Mouse (Mus musculus) liver, embryonic 13.5 days (tissue): ENCODE measurements around the gene Lpp. TPM values are rescaled to one million over a fixed set of nuclear protein-coding genes. Genes with fewer than 3 reads are reported as not detected.

Source experiments
- ATAC-seq: fragments of 200-750 bp; cut with Nextera tagmentation; 2 replicates; pipeline ENCODE4 v1.8.0; 2017; ENCODE audit warnings: low read depth, mild to moderate bottlenecking, moderate number of reproducible peaks, moderate library complexity
- DNase-seq: peaks from one replicate; pipeline ENCODE4 v3.0.0; 2022
- H3K27ac ChIP-seq: fragments of 300-500 bp; sonication (generic); 2 replicates; pipeline ENCODE4 v1.5.1; 2015; ENCODE audit warnings: moderate library complexity, mild to moderate bottlenecking, inconsistent platforms
- H3K27me3 ChIP-seq: fragments of 300-500 bp; sonication (generic); 2 replicates; pipeline ENCODE4 v1.6.1; 2015; ENCODE audit warnings: mild to moderate bottlenecking, inconsistent platforms
- H3K36me3 ChIP-seq: fragments of 300-500 bp; sonication (generic); 2 replicates; pipeline ENCODE4 v1.6.1; 2015; ENCODE audit warnings: mild to moderate bottlenecking, inconsistent platforms
- H3K4me1 ChIP-seq: fragments of 300-500 bp; sonication (generic); replicated peaks from 2 replicates; pipeline ENCODE4 v1.6.1; 2015; ENCODE audit warnings: inconsistent platforms
- H3K4me2 ChIP-seq: fragments of 300-500 bp; sonication (generic); 2 replicates; pipeline ENCODE4 v1.6.1; 2015; ENCODE audit warnings: inconsistent platforms, mild to moderate bottlenecking, moderate library complexity
- H3K4me3 ChIP-seq: fragments of 300-500 bp; sonication (generic); replicated peaks from 2 replicates; pipeline ENCODE4 v1.5.1; 2015; ENCODE audit warnings: mild to moderate bottlenecking, inconsistent platforms
- H3K9ac ChIP-seq: fragments of 300-500 bp; sonication (generic); 2 replicates; pipeline ENCODE4 v1.6.1; 2015; ENCODE audit warnings: mild to moderate bottlenecking, inconsistent platforms
- H3K9me3 ChIP-seq: fragments of 300-500 bp; sonication (generic); replicated peaks from 2 replicates; pipeline ENCODE4 v1.6.1; 2016; ENCODE audit warnings: inconsistent platforms
- WGBS: fragments of 180-500 bp; shearing (Covaris S2); methylation state at CpG from one replicate; pipeline ENCODE4 v1.1.7; 2015; ENCODE audit not compliant: insufficient replicate concordance; 5-methylcytosine and 5-hydroxymethylcytosine counted together
- polyA plus RNA-seq: library from polyadenylated mRNA; unstranded; fragments of >200 nt; fragmentation: Nextera tagmentation; extraction: Ambion mirVana; gene quantifications from 2 replicates; pipeline ENCODE4 v1.2.1, GENCODE M21; 2015

Lpp gene
- polyA plus RNA-seq, 1 experiment from 2014 or later = 6.1 TPM

DNA sequence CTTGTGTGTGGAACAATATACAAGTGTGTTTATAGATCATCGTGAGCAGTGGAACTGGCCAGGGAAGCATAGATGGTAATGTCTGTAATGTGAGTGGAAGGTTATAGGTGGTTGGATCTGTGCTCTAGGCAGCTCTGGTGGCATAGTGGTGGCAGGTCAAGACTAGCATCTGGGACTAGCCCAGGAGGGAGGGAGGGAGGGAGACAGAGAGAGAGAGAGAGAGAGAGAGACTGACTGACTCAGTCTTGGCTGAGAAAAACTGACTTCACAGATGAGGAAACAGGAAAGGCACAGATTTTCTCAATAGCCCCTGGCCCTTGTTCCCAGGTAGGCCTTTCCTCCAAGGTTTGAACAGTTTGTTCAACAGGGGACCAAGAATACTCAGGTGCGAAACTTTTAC lies 7.5 kb downstream of the Lpp start:
- 77% methylated on average over 2 of the region's 2 CpGs for WGBS
- ATAC-seq (no peak), DNase-seq (no peak)
- Histone ChIP-seq H3K4me2 (no peak overlapping the region), H3K9ac (no peak overlapping the region), H3K27me3 (no peaks in the 10 kb centered on the region), H3K4me1 (peaks cover 32% of the 10 kb centered on the region), H3K27ac (no peak overlapping the region), H3K9me3 (no peaks in the 10 kb centered on the region), H3K36me3 (no peaks in the 10 kb centered on the region), H3K4me3 (no peak overlapping the region)

DNA sequence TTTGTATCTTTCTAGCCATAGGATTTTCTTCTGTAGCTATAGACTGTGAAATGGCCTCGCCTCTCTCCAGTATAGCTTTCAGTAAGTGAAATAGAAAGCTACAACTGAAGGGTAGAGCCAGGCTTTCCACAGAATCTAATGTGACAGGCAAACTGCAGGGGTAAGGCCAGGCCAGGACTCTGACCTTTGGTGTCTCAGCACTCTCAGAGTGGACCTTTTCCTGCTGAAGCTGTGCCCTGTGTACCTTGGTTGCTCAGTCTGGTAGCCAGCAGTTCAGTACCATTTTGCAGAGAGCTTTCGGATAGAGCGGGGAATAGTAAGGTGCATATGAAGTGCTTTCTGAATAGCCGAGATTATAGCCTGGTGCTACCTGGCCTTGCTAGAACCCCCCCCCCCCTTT lies 9.5 kb downstream of the Lpp start:
- DNase-seq (no peak), ATAC-seq (peak; percentile 67)
- WGBS = 70% methylated on average over 4 of the region's 4 CpGs
- Histone ChIP-seq H3K36me3 (no peaks in the 10 kb centered on the region; the same call in 1 of the 2 replicates), H3K27ac (peak overlapping the region; percentile 55), H3K27me3 (no peaks in the 10 kb centered on the region), H3K4me3 (no peak overlapping the region), H3K4me2 (peak overlapping the region; percentile 14; the same call in 1 of the 2 replicates), H3K4me1 (peaks cover 17% of the 10 kb centered on the region), H3K9me3 (no peaks in the 10 kb centered on the region), H3K9ac (no peak overlapping the region)

GRCm38 (mm10) chr16:24403733-24404380 lies 10.6 kb downstream of the Lpp start:
- DNase-seq = no peak
- H3K27me3 ChIP-seq = no peaks in the 10 kb centered on the region
- peaks cover 8% of the 10 kb centered on the region; the same call in 1 of the 2 replicates for H3K4me1 ChIP-seq
- no peak for ATAC-seq
- H3K4me2 ChIP-seq = no peak overlapping the region
- no peaks in the 10 kb centered on the region for H3K9me3 ChIP-seq
- no peaks in the 10 kb centered on the region; the same call in 1 of the 2 replicates for H3K36me3 ChIP-seq
- no peak overlapping the region for H3K4me3 ChIP-seq
- 80% methylated on average over 8 of the region's 8 CpGs for WGBS
- no peak overlapping the region for H3K27ac ChIP-seq
- H3K9ac ChIP-seq = no peak overlapping the region

DNA sequence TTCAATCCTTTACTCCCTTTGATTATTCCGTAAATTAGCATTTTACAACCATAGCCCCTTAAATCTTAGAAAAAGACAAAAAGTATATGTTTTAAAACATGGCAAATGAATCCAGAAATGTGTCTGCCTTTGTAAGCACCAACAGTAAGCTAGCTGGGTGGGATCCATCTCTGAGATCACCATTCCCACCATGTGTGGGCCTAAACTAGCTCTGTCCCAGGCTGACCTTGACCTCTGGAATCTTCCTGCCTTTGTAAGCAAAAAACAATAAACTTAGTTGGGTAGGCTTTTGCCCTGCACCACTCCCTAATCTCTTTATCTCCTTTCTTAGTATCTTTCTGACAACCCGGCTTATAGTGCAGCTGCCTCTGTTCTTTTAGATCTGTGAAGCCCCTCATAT lies 13.2 kb downstream of the Lpp start:
- no peak for ATAC-seq
- H3K4me3 ChIP-seq = no peak overlapping the region
- WGBS = 70% methylated on average over 2 of the region's 2 CpGs

GRCm38 (mm10) chr16:24411281-24411680 lies 18.0 kb downstream of the Lpp start:
- 67% methylated on average over 6 of the region's 6 CpGs for WGBS
- Histone ChIP-seq H3K4me3 (no peak overlapping the region), H3K4me1 (peaks cover 5% of the 10 kb centered on the region), H3K27me3 (no peaks in the 10 kb centered on the region), H3K36me3 (no peaks in the 10 kb centered on the region; the same call in 1 of the 2 replicates), H3K4me2 (no peak overlapping the region), H3K27ac (no peak overlapping the region), H3K9me3 (no peaks in the 10 kb centered on the region), H3K9ac (no peak overlapping the region)
- no peak for ATAC-seq
- no peak for DNase-seq

More for the DNA sequence above, 13.2 kb downstream of the Lpp start:
- no peak for DNase-seq
- H3K9me3 ChIP-seq = no peaks in the 10 kb centered on the region
- no peak overlapping the region for H3K9ac ChIP-seq
- no peak overlapping the region for H3K4me2 ChIP-seq
- no peaks in the 10 kb centered on the region; the same call in 1 of the 2 replicates for H3K36me3 ChIP-seq
- H3K27ac ChIP-seq = no peak overlapping the region
- peaks cover 5% of the 10 kb centered on the region; the same call in 1 of the 2 replicates for H3K4me1 ChIP-seq
- no peaks in the 10 kb centered on the region for H3K27me3 ChIP-seq

- no peak for DNase-seq
Measured at GRCm38 (mm10) chr16:24412193-24412592, 18.9 kb downstream of the Lpp start.

DNA sequence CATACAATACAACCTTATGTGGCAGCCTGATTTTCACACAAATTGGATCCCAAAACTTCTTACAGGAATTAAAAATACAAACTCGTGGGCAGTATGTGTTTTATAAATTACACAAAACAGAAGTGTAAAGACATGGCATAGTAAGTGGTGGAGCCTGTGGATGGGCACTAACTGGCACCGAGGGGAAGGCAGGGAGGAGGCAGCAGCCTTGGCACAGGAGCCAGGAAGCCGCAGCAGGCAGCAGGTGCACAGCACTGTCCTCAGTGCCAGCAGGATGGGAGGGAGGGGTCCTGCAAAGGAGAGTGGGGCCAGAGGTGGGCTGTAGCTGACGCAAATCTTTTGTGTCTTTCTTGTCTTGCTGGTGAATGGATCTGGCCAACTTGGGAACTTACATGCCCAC lies 19.8 kb downstream of the Lpp start:
- H3K27me3 ChIP-seq = no peaks in the 10 kb centered on the region
- H3K9ac ChIP-seq = no peak overlapping the region
- 58% methylated on average over 4 of the region's 4 CpGs for WGBS
- H3K4me1 ChIP-seq = peaks cover 5% of the 10 kb centered on the region
- DNase-seq (no peak), ATAC-seq (no peak)
- no peaks in the 10 kb centered on the region for H3K9me3 ChIP-seq
- no peak overlapping the region for H3K4me3 ChIP-seq
- no peak overlapping the region for H3K27ac ChIP-seq
- no peak overlapping the region for H3K4me2 ChIP-seq
- no peaks in the 10 kb centered on the region for H3K36me3 ChIP-seq

More at GRCm38 (mm10) chr16:24412193-24412592, 18.9 kb downstream of the Lpp start:
- 66% methylated on average over 5 of the region's 5 CpGs for WGBS
- no peak overlapping the region for H3K4me2 ChIP-seq
- H3K4me1 ChIP-seq = peaks cover 5% of the 10 kb centered on the region
- H3K27ac ChIP-seq = no peak overlapping the region
- no peak for ATAC-seq
- no peak overlapping the region for H3K4me3 ChIP-seq
- H3K27me3 ChIP-seq = no peaks in the 10 kb centered on the region
- no peak overlapping the region for H3K9ac ChIP-seq
- no peaks in the 10 kb centered on the region for H3K9me3 ChIP-seq
- no peaks in the 10 kb centered on the region for H3K36me3 ChIP-seq

GRCm38 (mm10) chr16:24418022-24418421 lies 24.7 kb downstream of the Lpp start:
- WGBS = 66% methylated on average over 4 of the region's 4 CpGs
- H3K27ac ChIP-seq = no peak overlapping the region
- H3K9me3 ChIP-seq = no peaks in the 10 kb centered on the region
- H3K9ac ChIP-seq = no peak overlapping the region
- H3K4me1 ChIP-seq = peaks cover 5% of the 10 kb centered on the region
- no peak overlapping the region for H3K4me2 ChIP-seq
- no peak overlapping the region for H3K4me3 ChIP-seq
- no peak for DNase-seq
- H3K36me3 ChIP-seq = no peaks in the 10 kb centered on the region
- ATAC-seq = no peak
- no peaks in the 10 kb centered on the region for H3K27me3 ChIP-seq

DNA sequence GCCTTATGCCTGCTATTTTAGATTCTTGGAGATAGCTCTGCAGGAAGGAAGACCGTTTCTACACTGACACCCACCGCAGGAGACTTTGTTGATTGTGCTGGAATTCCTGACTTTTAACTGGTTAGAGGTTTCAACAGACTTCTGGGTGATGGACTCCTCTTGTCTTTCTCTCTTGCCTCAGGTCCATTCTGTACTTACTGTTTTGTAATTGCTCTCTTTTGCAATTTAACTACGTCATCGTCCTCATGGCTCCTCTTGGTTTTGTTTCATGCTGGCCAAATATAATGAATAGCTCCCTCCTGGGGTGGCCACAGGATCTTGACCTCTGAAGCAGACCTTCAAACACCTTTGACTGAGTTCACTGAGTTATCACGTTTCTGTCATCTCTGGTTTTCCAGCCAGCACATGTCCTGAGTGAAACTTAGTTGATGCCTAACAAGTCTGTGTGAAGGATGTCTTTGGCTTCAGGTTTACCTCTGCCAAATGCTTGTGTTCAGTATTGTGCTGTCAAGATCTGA lies 27.4 kb downstream of the Lpp start:
- Histone ChIP-seq H3K4me1 (peaks cover 9% of the 10 kb centered on the region), H3K4me2 (no peak overlapping the region), H3K27ac (no peak overlapping the region), H3K9ac (no peak overlapping the region), H3K27me3 (no peaks in the 10 kb centered on the region), H3K36me3 (no peaks in the 10 kb centered on the region), H3K9me3 (no peaks in the 10 kb centered on the region), H3K4me3 (no peak overlapping the region)
- ATAC-seq (no peak), DNase-seq (no peak)
- WGBS = 34% methylated on average over 5 of the region's 5 CpGs

DNA sequence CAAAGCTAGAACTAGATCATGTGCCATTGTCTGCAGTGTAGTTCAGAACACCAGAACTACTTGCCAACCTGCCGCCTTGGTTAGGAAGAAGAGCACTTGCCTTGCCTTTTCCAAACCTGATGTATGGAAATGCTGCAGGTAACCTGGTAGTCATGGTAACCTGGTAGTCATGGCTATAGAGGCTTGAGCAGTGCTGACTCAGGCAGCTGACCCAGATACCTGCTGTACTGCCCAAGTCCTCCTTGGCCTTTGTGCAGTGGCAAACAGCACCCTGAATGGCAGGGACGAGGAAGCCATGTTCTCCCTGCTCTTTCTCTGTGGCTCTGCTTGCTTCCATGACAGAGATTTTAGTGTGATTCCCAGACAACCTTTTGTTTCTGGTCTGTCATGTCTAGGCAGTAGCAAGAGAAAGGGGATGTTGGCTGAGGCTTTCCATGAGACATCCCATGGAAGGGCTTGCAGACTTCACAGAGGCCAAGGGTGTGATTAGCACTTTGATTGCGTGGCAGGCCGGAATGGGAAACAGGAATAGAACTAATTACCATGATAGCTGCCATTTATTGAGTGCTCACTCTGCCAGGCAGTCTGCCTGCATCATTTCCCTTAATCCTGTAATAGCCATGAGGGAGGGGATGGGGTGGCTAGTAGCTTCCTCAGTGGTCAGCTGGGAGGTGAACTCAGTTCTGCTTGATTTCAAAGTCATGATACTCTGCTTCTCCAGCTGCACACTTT lies 28.5 kb downstream of the Lpp start:
- H3K27ac ChIP-seq = no peak overlapping the region
- H3K36me3 ChIP-seq = no peaks in the 10 kb centered on the region
- H3K4me3 ChIP-seq = no peak overlapping the region
- H3K4me1 ChIP-seq = peaks cover 13% of the 10 kb centered on the region
- 62% methylated on average over 4 of the region's 4 CpGs for WGBS
- H3K4me2 ChIP-seq = no peak overlapping the region
- ATAC-seq (no peak), DNase-seq (no peak)
- no peaks in the 10 kb centered on the region for H3K9me3 ChIP-seq
- no peaks in the 10 kb centered on the region for H3K27me3 ChIP-seq
- no peak overlapping the region for H3K9ac ChIP-seq

GRCm38 (mm10) chr16:24423196-24423595 lies 29.9 kb downstream of the Lpp start:
- H3K36me3 ChIP-seq = no peaks in the 10 kb centered on the region
- peaks cover 14% of the 10 kb centered on the region for H3K4me1 ChIP-seq
- ATAC-seq (no peak), DNase-seq (no peak)
- H3K4me3 ChIP-seq = no peak overlapping the region
- 79% methylated on average over 4 of the region's 4 CpGs for WGBS
- no peak overlapping the region for H3K9ac ChIP-seq
- no peaks in the 10 kb centered on the region for H3K27me3 ChIP-seq
- H3K4me2 ChIP-seq = no peak overlapping the region
- H3K9me3 ChIP-seq = no peaks in the 10 kb centered on the region
- no peak overlapping the region for H3K27ac ChIP-seq
